Mouse (Mus musculus): ENCODE data around the gene Ppan. TPM values are rescaled to one million over a fixed set of nuclear protein-coding genes. Genes with fewer than 3 reads are reported as not detected.

The Ppan gene
- total RNA-seq, 4 experiments from 2014 or later: 7.0 to 7.4 (median 7.1) TPM

DNA sequence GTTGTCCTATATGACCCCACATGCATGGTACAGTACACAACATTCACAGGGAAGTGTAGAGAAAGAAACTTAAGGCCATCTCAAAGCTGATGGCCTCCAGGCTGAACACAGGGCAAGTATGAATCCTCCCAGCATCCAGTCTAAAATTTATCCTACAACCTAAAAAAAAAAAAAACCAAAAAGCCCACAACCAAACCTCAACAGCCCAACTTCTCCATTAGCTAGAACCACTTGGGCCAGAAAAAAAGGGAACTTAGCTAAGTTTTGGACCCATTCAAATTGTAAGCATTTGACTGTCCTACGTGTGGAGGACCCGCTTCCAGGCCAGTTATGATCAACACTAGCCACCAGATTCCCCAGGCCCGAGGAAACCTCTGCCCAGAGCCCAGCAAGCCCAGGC lies 35.3 kb downstream of the Ppan start:
- DNase-seq (ENCODE audit: low spot score): no peak

Small RNA genes within 50 kb of the gene (microRNA-seq; reads per million reads assigned to microRNA genes)
- not detected for gene Mir7081

Other genes starting within 250 kb of the Ppan start
- 100 to 1,000 TPM; 229 to 288 (median 277) TPM for gene Ubl5, start 245.3 kb upstream of the Ppan start, total RNA-seq (2022)
- gene Fbxl12, start 243.4 kb upstream of the Ppan start, total RNA-seq (2022): 10 to 100 TPM in 2 of 4 experiments, 1 to 10 TPM in 2; 8.2 to 11.4 (median 10.2) TPM
- 10 to 100 TPM; 18.2 to 20.3 (median 19.7) TPM for gene Pin1, start 236.1 kb upstream of the Ppan start, total RNA-seq (2022)
- under 1 TPM in 3 of 4 experiments, not detected in 1; 0.16 to 0.22 (median 0.22) TPM for gene Olfm2, start 141.8 kb upstream of the Ppan start, total RNA-seq (2022)
- 10 to 100 TPM in 1 of 4 experiments, 1 to 10 TPM in 3; 5.6 to 10.2 (median 6.4) TPM for gene Col5a3, start 73.1 kb upstream of the Ppan start, total RNA-seq (2022)
- not detected for gene Rdh8, start 69.7 kb upstream of the Ppan start, total RNA-seq (2022)
- gene A230050P20Rik, start 19.5 kb upstream of the Ppan start, total RNA-seq (2022): 1 to 10 TPM; 3.4 to 6.0 (median 4.8) TPM
- gene Angptl6, start 8.4 kb upstream of the Ppan start, total RNA-seq (2022): 1 to 10 TPM; 3.7 to 5.7 (median 4.8) TPM
- gene Eif3g, start 10.4 kb downstream of the Ppan start, total RNA-seq (2022): 100 to 1,000 TPM; 106 to 121 (median 110) TPM
- gene Dnmt1, start 71.7 kb downstream of the Ppan start, total RNA-seq (2022): 10 to 100 TPM; 10.8 to 14.5 (median 12.3) TPM
- 1 to 10 TPM; 1.8 to 6.8 (median 4.6) TPM for gene S1pr2, start 88.6 kb downstream of the Ppan start, total RNA-seq (2022)
- gene Mrpl4, start 114.6 kb downstream of the Ppan start, total RNA-seq (2022): 100 to 1,000 TPM; 135 to 142 (median 136) TPM
- 10 to 100 TPM in 2 of 4 experiments, 1 to 10 TPM in 2; 7.5 to 11.3 (median 9.9) TPM for gene Icam1, start 127.8 kb downstream of the Ppan start, total RNA-seq (2022)
- 1 to 10 TPM in 1 of 4 experiments, under 1 TPM in 3; 0.27 to 1.9 (median 0.74) TPM for gene Icam4, start 141.2 kb downstream of the Ppan start, total RNA-seq (2022)
- gene Icam5, start 143.9 kb downstream of the Ppan start, total RNA-seq (2022): under 1 TPM in 1 of 4 experiments, not detected in 3; 0.12 TPM
- gene Zglp1, start 178.9 kb downstream of the Ppan start, total RNA-seq (2022): not detected
- gene Gm49373, start 184.9 kb downstream of the Ppan start, total RNA-seq (2022): under 1 TPM in 1 of 4 experiments, not detected in 3; 0.38 TPM
- gene Fdx1l, start 185.4 kb downstream of the Ppan start, total RNA-seq (2022): 10 to 100 TPM; 36.4 to 53.0 (median 41.0) TPM
- gene Gm38431, start 203.8 kb downstream of the Ppan start, total RNA-seq (2022): 1 to 10 TPM in 1 of 4 experiments, under 1 TPM in 3; 0.26 to 1.6 (median 0.36) TPM
- gene Raver1, start 203.8 kb downstream of the Ppan start, total RNA-seq (2022): 10 to 100 TPM; 25.7 to 26.2 (median 26.0) TPM
- 1 to 10 TPM; 8.6 to 9.1 (median 8.7) TPM for gene Tyk2, start 243.1 kb downstream of the Ppan start, total RNA-seq (2022)

Data from heart, adult 8-10 months (tissue).